Mouse (Mus musculus) ovary, adult 18-20 months (tissue): ENCODE measurements around the gene Rnf41.

ENCODE experiments used
- DNase-seq: peaks from one replicate; pipeline ENCODE4 v3.0.0; 2022; ENCODE audit warnings: low spot score, mixed read lengths

Gene Rnf41

GRCm38 (mm10) chr10:128411211-128412054 is at the start of gene Rnf41, which contains the start of gene Nabp2:
Gene Rnf41 (plus strand): TSS chr10:128411657.
Gene Nabp2 (minus strand): TSS chr10:128411492.
- DNase-seq, result peak; percentile 95

DNA sequence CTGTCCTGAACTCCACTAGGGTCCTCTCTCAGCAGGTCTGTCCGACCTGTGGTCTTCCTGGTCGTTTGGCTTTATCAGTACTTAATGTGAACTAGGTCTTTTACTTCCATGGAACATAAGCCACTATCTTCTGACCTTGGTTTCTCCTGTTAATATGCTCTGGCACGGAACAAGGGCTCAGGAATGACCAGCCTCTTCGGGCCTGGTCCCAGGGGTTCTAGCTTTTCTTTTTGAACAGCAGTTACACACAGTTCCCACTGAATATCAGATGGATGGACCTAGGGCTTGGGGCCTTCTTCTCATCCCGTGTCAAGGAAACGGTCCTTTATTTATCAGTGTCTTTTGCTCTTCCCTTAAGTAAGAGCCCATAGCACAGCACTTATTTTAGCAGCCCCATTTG is 49.6 kb upstream of the Rnf41 start:
- no peak for DNase-seq

- no peak for DNase-seq
These were observed 48.9 kb upstream of the Rnf41 start for GRCm38 (mm10) chr10:128362568-128362967.

DNA sequence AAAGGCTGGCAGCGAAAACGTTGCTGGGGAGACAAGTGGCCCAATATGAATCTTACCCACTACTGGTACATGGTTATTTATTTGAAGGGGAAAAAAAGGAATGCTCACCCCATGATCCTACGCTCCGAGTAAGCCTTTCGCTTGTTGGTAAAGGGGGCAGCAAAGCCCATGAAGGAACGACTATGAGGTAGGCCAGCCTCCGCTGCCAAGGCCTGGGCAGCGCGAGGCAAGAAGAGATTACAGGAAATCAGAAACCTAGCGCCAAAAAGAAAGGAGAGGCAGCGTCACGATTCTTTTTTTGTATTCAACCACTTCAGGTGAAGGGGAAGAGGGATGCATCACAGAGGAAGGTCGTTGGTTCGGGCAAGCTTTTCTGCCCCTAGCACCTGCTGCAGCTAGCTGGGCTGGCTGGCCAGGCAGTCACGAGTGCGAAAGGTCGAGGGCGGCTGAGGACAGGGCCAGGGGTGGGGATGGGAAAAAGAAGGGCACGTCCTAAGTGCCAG is 43.5 kb upstream of the Rnf41 start:
- no peak for DNase-seq

GRCm38 (mm10) chr10:128368402-128369217 is 42.8 kb upstream of the Rnf41 start, which contains the start of gene Coq10a:
Gene Coq10a (minus strand): TSS chr10:128368997.
- peak; percentile 87 for DNase-seq

GRCm38 (mm10) chr10:128369218-128369543 is 42.3 kb upstream of the Rnf41 start:
- no peak for DNase-seq

DNA sequence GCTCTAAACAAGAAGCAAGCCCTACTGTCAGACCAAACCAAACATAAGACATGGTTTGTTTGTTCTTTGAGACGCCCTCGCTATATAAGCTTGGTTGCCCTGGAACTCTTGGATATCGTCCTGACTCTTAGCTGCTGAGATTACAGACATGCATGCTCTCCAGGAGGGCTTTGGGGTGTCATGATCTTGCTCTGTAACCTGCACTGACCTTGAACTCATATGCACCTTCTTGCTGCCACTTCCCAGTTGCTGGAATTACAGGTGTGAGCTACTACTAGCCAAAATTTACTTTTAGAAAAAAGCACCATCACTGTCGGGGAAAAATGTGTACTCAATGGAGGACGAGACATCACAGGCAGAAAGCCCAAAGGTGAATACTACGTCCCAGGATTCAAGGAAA is 41.9 kb upstream of the Rnf41 start:
- no peak for DNase-seq

GRCm38 (mm10) chr10:128370021-128370420 is 41.4 kb upstream of the Rnf41 start:
- no peak for DNase-seq

- DNase-seq, result no peak
These were observed 40.9 kb upstream of the Rnf41 start for GRCm38 (mm10) chr10:128370601-128371000.

GRCm38 (mm10) chr10:128372142-128372541 is 39.3 kb upstream of the Rnf41 start:
- no peak for DNase-seq

DNA sequence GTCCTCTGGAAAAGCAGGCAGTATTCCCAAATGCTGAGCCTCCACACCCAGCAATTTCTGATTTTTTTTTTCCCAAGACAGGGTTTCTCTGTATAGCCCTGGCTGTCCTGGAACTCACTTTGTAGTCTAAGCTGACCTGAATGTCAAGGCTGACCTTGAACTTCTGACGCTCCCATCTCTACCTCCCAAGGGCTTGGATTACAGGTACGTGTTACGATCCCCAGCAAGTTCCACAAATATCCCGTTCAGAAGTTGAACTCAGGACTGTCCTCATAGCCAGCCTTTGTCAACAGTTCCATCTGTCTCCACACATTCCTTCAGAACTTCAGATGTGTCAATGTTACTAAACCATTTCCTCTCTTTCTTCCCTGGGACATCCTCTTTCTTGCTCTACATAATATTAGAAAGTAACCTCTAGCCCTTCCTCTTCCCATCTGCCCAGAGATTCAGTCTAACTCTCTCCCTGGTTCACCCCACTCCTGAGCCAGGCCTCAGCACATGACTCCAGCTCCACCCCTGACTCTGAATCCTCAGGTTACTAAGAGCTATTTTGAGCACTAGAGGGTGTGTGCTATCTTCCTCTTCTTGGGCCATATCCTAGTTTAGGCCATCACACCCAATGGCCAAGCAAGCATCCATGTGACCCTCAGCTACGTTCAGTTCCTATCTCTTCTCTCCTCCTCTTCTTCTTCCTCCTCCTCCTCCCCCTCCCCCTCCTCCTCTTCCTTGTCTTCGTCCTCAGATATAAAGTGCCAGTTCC is 38.3 kb upstream of the Rnf41 start:
- no peak for DNase-seq

DNA sequence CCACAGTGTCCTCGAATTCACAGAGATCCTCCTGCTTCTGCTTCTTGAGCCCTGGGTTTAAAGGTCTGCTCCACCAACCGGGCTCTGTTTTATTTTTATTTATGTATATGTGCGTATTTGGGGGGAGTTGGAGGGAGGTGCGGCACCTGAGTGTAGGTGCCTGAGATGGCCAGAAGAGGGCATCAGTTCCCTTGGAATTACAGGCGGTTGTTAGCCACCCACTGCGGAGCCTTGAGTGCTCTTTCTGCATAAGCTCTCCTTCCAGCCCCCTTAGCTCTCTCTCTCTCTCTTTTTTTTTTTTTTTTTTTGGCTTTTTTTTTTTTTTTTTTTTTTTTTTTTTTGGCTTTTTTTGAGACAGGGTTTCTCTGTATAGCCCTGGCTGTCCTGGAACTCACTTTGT is 37.1 kb upstream of the Rnf41 start:
- DNase-seq, result no peak

- no peak for DNase-seq
These were observed 35.4 kb upstream of the Rnf41 start for GRCm38 (mm10) chr10:128376099-128376454.

DNA sequence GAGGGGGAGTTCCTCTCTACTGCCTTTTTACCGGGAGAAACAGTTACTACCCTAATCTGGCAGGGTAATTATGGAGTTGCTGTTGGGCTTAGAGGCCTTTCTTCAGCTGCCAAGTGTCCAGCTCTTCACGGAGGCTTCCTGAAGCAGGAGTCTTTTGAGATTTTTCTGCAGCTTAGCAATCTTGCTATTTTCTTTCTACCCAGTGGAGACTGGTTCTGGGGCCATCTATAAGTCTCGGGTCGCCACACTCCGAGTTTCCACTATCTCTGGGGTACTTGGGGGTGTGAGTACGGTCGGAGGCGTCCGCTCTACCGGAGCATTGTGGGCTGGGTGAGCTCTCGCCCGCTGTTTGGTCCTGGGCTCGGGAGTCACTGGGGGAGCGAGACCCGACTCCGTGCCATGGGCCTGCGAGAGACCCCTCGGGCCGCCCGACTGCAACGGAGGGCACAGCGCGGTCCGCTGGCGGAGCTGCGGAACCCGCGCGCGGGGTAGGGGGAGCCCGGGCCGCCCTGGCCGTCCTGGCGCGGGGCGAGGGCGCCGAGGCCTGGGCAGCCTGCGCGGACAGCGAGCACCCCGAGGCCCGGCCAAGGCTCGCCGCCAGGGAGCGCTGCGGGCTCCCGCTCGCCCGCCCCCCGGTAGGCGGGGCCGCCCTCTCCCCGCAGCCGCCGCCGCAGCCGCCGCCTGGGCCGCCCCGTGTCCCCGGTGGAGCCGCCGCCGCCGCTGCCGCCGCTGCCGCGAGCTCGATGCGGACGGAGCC is 34.8 kb upstream of the Rnf41 start, which contains the start of gene Ankrd52:
Gene Ankrd52 (plus strand): TSS at position 661 of the 757 bp plus-strand sequence.
- peak; percentile 74 for DNase-seq

DNA sequence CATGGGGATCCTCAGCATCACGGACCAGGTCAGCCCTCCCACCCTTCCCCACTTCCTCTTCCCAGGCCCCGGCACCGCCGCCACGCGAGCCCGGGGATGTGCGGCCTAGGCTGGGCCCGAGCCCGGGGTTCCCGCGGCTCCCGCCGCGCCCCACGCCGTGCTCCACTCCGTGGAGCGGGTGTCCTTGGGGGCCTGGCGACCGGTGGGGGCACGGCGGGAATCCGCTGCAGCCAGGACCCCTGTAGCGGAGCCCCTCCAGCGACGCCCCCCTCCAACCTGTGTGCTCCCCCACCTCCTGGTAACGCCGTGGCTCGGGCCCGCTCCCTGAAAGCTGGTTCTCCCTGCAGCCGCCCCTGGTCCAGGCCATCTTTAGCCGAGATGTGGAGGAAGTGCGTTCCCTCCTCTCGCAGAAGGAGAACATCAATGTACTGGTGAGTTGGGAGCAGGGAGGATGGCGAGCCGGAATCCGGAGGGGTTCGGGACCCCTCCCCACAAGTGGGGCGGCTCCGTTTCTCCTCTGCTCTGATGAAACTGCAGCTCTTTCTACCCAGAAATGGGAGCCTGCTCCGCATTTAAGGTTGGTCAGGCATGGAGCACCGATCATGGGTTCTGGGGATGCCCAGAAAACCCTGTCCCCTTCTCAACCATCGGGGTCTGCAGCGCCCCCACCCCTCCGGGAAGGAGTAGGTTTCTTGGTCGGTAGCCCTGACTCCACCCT is 34.1 kb upstream of the Rnf41 start:
- no peak for DNase-seq

DNA sequence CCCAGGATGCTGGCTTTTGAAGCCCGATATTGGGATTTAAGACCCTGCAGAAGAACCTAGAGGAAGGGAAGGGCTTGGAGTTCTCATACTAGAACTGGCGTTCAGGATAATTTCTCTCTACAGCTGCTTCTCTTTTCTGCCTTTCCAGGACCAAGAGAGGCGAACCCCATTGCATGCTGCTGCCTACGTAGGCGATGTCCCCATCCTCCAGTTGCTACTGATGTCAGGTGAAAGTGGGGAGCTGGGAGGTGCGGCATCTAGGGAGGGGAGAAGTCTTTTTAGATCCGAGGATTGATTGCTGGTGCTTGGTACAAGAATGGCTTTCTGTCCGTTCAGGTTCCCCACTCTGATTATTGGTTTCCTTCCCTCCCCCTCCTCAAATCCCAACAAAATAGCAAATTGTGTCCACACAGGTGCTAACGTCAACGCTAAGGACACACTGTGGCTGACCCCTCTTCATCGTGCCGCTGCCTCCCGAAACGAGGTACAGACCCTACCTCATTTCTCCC is 33.5 kb upstream of the Rnf41 start:
- no peak for DNase-seq

GRCm38 (mm10) chr10:128378462-128378861 is 33.0 kb upstream of the Rnf41 start:
- DNase-seq, result no peak

DNA sequence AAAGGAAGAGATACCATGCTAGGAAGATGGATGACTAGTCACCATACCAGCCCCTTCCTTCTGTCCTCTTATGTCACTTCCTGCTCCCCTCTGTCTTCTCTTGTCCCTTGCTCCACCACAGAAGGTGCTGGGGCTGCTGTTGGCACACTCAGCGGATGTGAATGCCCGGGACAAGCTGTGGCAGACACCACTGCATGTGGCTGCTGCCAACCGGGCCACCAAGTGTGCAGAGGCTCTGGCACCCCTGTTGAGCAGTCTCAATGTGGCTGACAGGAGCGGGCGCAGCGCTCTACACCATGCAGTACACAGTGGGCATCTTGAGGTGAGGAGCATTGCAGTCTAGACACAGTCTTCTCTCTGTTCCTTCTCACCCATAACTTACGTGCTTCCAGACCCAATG is 32.2 kb upstream of the Rnf41 start:
- DNase-seq, result no peak

DNA sequence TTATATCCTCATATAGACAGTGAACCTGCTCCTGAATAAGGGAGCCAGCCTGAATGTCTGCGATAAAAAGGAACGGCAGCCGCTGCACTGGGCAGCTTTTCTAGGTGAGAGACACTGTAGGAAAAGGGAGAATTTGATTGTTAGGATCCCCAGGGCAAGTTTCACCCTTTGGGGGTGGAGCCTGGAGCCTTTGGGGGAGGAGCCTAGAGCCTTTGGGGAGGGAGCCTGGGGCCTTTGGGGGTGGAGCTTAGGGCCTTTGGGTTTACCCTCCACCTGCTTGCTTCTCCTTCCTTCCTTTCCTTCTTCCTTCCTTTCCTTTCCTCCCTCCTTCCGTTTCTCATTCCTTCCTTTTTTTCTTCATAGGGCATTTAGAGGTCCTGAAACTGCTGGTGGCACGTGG is 30.9 kb upstream of the Rnf41 start:
- DNase-seq, result no peak

DNA sequence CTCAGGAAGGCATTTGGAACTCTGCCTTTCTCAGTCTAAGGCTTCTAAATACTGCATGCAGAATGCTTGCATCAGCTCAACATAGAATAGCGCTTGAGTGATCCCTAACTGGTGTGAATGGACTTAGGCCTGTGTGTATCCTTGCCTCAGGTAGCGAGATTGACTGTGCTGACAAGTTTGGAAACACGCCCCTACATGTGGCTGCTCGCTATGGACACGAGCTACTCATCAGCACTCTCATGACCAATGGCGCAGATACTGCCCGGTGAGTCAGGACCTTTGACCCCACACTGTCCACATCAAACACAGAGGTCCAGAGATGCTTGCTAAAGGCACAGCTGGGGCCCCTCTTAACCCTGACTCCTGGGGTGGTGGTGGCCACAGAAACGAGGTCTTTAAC is 29.0 kb upstream of the Rnf41 start:
- DNase-seq, result no peak

DNA sequence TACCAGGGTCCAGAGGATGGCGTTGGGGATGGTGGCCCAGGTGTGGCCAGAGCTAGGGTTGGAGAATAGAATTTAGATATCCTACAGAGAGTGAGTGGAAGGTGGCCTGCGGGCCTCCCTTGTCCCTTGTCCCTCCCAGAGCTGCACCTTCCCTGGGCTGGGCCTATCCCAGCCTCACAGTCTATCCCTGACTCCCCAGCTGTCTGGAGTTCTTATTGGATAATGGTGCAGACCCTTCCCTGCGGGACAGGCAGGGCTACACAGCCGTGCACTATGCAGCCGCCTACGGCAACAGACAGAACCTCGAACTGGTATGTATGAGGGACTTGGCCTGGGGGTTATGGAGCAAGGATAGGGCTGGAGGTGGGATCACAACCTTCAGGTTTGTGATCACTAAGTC is 25.6 kb upstream of the Rnf41 start:
- DNase-seq, result no peak
